Mouse (Mus musculus): ENCODE measurements around the gene Cep112.

DNA sequence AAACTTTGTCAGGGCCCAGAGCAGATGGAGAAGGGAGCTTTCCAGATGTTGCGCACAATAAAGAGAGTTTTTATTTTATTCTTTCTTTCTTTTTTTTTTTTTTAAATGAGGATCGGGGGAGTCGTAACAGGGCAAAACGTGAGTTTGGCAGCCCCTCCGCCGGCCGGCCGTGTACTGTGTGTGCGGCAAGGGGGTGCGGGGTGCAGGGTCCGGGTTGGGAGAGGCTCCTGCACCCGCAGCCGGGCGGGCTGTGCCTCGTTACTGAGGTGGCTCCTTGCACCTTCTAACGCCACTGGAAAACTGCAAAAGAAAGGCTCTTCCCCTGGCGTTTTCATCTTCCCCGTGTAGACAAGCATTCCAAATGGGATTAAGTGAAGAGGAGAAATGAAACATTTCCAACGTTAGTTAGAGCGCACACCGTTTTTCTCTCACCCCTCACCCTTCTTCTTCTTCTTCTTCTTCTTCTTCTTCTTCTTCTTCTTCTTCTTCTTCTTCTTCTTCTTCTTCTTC is 466.9 kb downstream of the Cep112 start:
- TF ChIP-seq GATA1 (IDR thresholded peaks at IDR 0.05; ENCODE audit: borderline replicate concordance, low read length) = no peak
- no peak for TF ChIP-seq FLI1 (IDR thresholded peaks at IDR 0.05; ENCODE audit: low read length)

Measured in megakaryocyte, embryonic 14.5 days (primary cell).